Mouse (Mus musculus): ENCODE data around the gene Fmod.

The Fmod gene

DNA sequence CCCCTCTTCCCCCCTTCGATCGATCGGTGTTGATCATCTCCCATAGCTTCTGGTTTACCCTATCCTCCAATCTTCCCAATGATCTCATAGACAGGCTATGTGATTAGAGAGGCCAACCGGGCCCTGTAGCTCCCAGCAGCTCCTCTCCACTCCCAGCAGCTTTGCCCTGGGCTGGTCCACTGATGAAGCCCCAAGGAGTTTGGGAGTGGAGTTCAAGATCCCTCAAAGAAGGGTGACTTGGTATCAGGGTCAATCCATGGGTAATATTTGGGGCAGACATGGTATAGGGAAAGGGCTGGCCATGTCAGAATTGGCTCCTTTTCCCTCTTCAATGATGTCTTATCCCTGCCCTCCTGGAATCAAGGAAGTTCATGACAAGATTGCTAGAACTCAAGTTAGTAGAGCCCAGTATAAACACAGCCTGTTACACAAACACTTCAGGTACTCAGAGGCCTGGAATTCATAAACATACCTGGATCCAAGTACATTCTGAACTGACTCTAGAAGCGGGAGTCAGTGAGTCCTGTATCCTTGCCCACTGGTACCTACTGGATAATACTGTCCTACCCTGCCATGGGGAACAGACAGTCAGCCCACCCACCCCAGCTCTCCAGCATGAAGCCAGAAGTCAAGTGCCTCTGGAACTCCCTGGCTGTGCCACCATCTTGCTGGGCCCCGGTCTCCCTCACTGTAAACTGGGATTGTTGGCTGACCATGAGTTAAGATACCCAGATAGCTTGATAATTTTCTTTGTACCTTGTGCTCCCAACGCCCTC, 60.2 kb downstream of the Fmod start:
- DNase-seq = no peak

Data from thymus, postnatal 14 days (tissue).